Mouse (Mus musculus): ENCODE measurements around the gene Gpr19. TPM values are rescaled to one million over a fixed set of nuclear protein-coding genes. Genes with fewer than 3 reads are reported as not detected.

Gene Gpr19
- polyA plus RNA-seq, 1 experiment, result 6.6 TPM

- TF ChIP-seq POLR2A (IDR thresholded peaks at IDR 0.05; ENCODE audit: borderline replicate concordance, low read depth, low read length), result no peak
- no peak for TF ChIP-seq CTCF (IDR thresholded peaks at IDR 0.05; ENCODE audit: low read depth, low read length)
- H3K27ac ChIP-seq (ENCODE audit: insufficient read depth, low read depth, low read length), result no peak overlapping the region
- H3K4me3 ChIP-seq (ENCODE audit: insufficient read depth, low read length), result no peak overlapping the region
- 0 out of 2 replicates have a peak, but pooled peaks cover 2% of the 10 kb centered on the region for H3K4me1 ChIP-seq (ENCODE audit: control insufficient read depth, insufficient read depth, low read length)
Observed at GRCm38 (mm10) chr6:134861386-134861785, 37.0 kb downstream of the Gpr19 start.

- Histone ChIP-seq H3K4me1 (ENCODE audit: control insufficient read depth, insufficient read depth, low read length) (0 out of 2 replicates have a peak, but pooled peaks cover 2% of the 10 kb centered on the region), H3K27ac (ENCODE audit: insufficient read depth, low read depth, low read length) (no peak overlapping the region), H3K4me3 (ENCODE audit: insufficient read depth, low read length) (no peak overlapping the region)
- no peak for TF ChIP-seq CTCF (IDR thresholded peaks at IDR 0.05; ENCODE audit: low read depth, low read length)
- TF ChIP-seq POLR2A (IDR thresholded peaks at IDR 0.05; ENCODE audit: borderline replicate concordance, low read depth, low read length), result no peak
Observed at GRCm38 (mm10) chr6:134860275-134860674, 38.1 kb downstream of the Gpr19 start.

- no peak overlapping the region for H3K4me3 ChIP-seq (ENCODE audit: insufficient read depth, low read length)
- TF ChIP-seq POLR2A (IDR thresholded peaks at IDR 0.05; ENCODE audit: borderline replicate concordance, low read depth, low read length) (no peak), CTCF (IDR thresholded peaks at IDR 0.05; ENCODE audit: low read depth, low read length) (no peak)
- H3K4me1 ChIP-seq (ENCODE audit: control insufficient read depth, insufficient read depth, low read length), result 0 out of 2 replicates have a peak, but pooled peaks cover 2% of the 10 kb centered on the region
- H3K27ac ChIP-seq (ENCODE audit: insufficient read depth, low read depth, low read length), result no peak overlapping the region
Observed at GRCm38 (mm10) chr6:134859021-134859420, 39.4 kb downstream of the Gpr19 start.

GRCm38 (mm10) chr6:134855926-134856325, 42.5 kb downstream of the Gpr19 start:
- TF ChIP-seq POLR2A (IDR thresholded peaks at IDR 0.05; ENCODE audit: borderline replicate concordance, low read depth, low read length) (no peak), CTCF (IDR thresholded peaks at IDR 0.05; ENCODE audit: low read depth, low read length) (no peak)
- Histone ChIP-seq H3K27ac (ENCODE audit: insufficient read depth, low read depth, low read length) (no peak overlapping the region), H3K4me1 (ENCODE audit: control insufficient read depth, insufficient read depth, low read length) (no peaks in the 10 kb centered on the region), H3K4me3 (ENCODE audit: insufficient read depth, low read length) (no peak overlapping the region)

- TF ChIP-seq POLR2A (IDR thresholded peaks at IDR 0.05; ENCODE audit: borderline replicate concordance, low read depth, low read length), result no peak
- TF ChIP-seq CTCF (IDR thresholded peaks at IDR 0.05; ENCODE audit: low read depth, low read length), result no peak
- no peak overlapping the region for H3K4me3 ChIP-seq (ENCODE audit: insufficient read depth, low read length)
- H3K4me1 ChIP-seq (ENCODE audit: control insufficient read depth, insufficient read depth, low read length), result peaks cover 5% of the 10 kb centered on the region
- no peak overlapping the region for H3K27ac ChIP-seq (ENCODE audit: insufficient read depth, low read depth, low read length)
Observed at GRCm38 (mm10) chr6:134854782-134855181, 43.6 kb downstream of the Gpr19 start.

GRCm38 (mm10) chr6:134849985-134850384, 48.4 kb downstream of the Gpr19 start:
- TF ChIP-seq POLR2A (IDR thresholded peaks at IDR 0.05; ENCODE audit: borderline replicate concordance, low read depth, low read length) (no peak), CTCF (IDR thresholded peaks at IDR 0.05; ENCODE audit: low read depth, low read length) (no peak)
- H3K27ac ChIP-seq (ENCODE audit: insufficient read depth, low read depth, low read length), result no peak overlapping the region
- peaks cover 13% of the 10 kb centered on the region for H3K4me1 ChIP-seq (ENCODE audit: control insufficient read depth, insufficient read depth, low read length)
- no peak overlapping the region for H3K4me3 ChIP-seq (ENCODE audit: insufficient read depth, low read length)

- peaks cover 13% of the 10 kb centered on the region for H3K4me1 ChIP-seq (ENCODE audit: control insufficient read depth, insufficient read depth, low read length)
- no peak overlapping the region for H3K4me3 ChIP-seq (ENCODE audit: insufficient read depth, low read length)
- TF ChIP-seq POLR2A (IDR thresholded peaks at IDR 0.05; ENCODE audit: borderline replicate concordance, low read depth, low read length) (no peak), CTCF (IDR thresholded peaks at IDR 0.05; ENCODE audit: low read depth, low read length) (no peak)
- H3K27ac ChIP-seq (ENCODE audit: insufficient read depth, low read depth, low read length), result no peak overlapping the region
Observed at GRCm38 (mm10) chr6:134849461-134849860, 48.9 kb downstream of the Gpr19 start.

- no peak for TF ChIP-seq POLR2A (IDR thresholded peaks at IDR 0.05; ENCODE audit: borderline replicate concordance, low read depth, low read length)
- no peak for TF ChIP-seq CTCF (IDR thresholded peaks at IDR 0.05; ENCODE audit: low read depth, low read length)
- peaks cover 13% of the 10 kb centered on the region for H3K4me1 ChIP-seq (ENCODE audit: control insufficient read depth, insufficient read depth, low read length)
- no peak overlapping the region for H3K4me3 ChIP-seq (ENCODE audit: insufficient read depth, low read length)
Observed at GRCm38 (mm10) chr6:134848197-134848890, 50.0 kb downstream of the Gpr19 start.

GRCm38 (mm10) chr6:134847550-134847949, 50.8 kb downstream of the Gpr19 start:
- H3K4me3 ChIP-seq (ENCODE audit: insufficient read depth, low read length), result no peak overlapping the region
- no peak for TF ChIP-seq CTCF (IDR thresholded peaks at IDR 0.05; ENCODE audit: low read depth, low read length)
- TF ChIP-seq POLR2A (IDR thresholded peaks at IDR 0.05; ENCODE audit: borderline replicate concordance, low read depth, low read length), result no peak
- H3K4me1 ChIP-seq (ENCODE audit: control insufficient read depth, insufficient read depth, low read length), result peaks cover 13% of the 10 kb centered on the region
- no peak overlapping the region for H3K27ac ChIP-seq (ENCODE audit: insufficient read depth, low read depth, low read length)

More at GRCm38 (mm10) chr6:134848197-134848890, 50.0 kb downstream of the Gpr19 start:
- no peak overlapping the region for H3K27ac ChIP-seq (ENCODE audit: insufficient read depth, low read depth, low read length)

GRCm38 (mm10) chr6:134846308-134846707, 52.1 kb downstream of the Gpr19 start:
- H3K4me3 ChIP-seq (ENCODE audit: insufficient read depth, low read length), result no peak overlapping the region
- no peak overlapping the region for H3K27ac ChIP-seq (ENCODE audit: insufficient read depth, low read depth, low read length)
- TF ChIP-seq POLR2A (IDR thresholded peaks at IDR 0.05; ENCODE audit: borderline replicate concordance, low read depth, low read length), result no peak
- TF ChIP-seq CTCF (IDR thresholded peaks at IDR 0.05; ENCODE audit: low read depth, low read length), result no peak
- peaks cover 13% of the 10 kb centered on the region for H3K4me1 ChIP-seq (ENCODE audit: control insufficient read depth, insufficient read depth, low read length)

All from bone marrow macrophage, adult 2 months (primary cell).